Mouse (Mus musculus): ENCODE data around the gene Mfap5.
"Not testable (repeated sequence)": the region's sequence is repeated elsewhere in the genome, so short reads cannot be mapped to it uniquely, and the experiment has no call there.

DNA sequence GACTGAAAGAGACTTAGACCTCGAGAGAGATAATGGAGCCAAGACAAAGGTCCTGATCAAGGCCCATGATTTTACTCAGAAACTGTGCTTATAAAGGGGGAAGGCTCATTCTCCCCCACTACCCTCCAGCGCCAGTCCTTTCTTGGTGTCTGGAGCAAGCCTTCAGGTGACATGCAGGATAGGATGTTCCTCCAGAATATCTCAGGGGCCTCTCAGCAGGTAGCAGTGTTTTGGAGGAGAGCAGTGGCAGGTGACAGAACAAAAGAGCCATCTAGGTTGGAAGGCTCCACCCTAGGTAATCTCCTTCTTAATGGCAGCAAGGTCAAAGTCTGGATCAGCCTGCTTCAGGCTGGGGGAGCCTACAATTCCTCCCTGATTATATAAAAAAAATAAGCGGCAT lies 34.2 kb upstream of the Mfap5 start:
- TF ChIP-seq POLR2A (IDR thresholded peaks at IDR 0.05; ENCODE audit: borderline replicate concordance, control insufficient read depth, low read depth, low read length); CTCF (IDR thresholded peaks at IDR 0.05; ENCODE audit: control insufficient read depth, insufficient read depth, low read length): not testable (repeated sequence)

Data from bone marrow, adult 2 months (tissue).